Mouse (Mus musculus) limb, embryonic 11.5 days (tissue): ENCODE data around the gene Xpnpep3. TPM values are rescaled to one million over a fixed set of nuclear protein-coding genes. Genes with fewer than 3 reads are reported as not detected.
"Not testable (repeated sequence)": the region's sequence is repeated elsewhere in the genome, so short reads cannot be mapped to it uniquely, and the experiment has no call there.

Experiments used
- ATAC-seq: fragments of 200-750 bp; cut with Nextera tagmentation; 2 replicates; pipeline ENCODE4 v1.8.0; 2017; ENCODE audit warnings: low read depth; ENCODE audit not compliant: insufficient number of reproducible peaks, low FRiP score, low TSS enrichment
- DNase-seq: peaks from one replicate; pipeline ENCODE4 v3.0.0-alpha.2; 2015; ENCODE audit warnings: low spot score
- H3K27ac ChIP-seq: fragments of 300-500 bp; sonication (generic); replicated peaks from 2 replicates; pipeline ENCODE4 v1.5.1; 2014; ENCODE audit warnings: low read depth, mild to moderate bottlenecking, low read length
- H3K27me3 ChIP-seq: fragments of 300-500 bp; sonication (generic); 2 replicates; pipeline ENCODE4 v1.6.1; 2014; ENCODE audit warnings: mild to moderate bottlenecking, low read length, mixed read lengths; ENCODE audit not compliant: control insufficient read depth, insufficient read depth
- H3K36me3 ChIP-seq: fragments of 300-500 bp; sonication (generic); 2 replicates; pipeline ENCODE4 v1.6.1; 2014; ENCODE audit warnings: mild to moderate bottlenecking, low read length, moderate library complexity, mixed read lengths; ENCODE audit not compliant: control insufficient read depth, insufficient read depth
- H3K4me1 ChIP-seq: fragments of 300-500 bp; sonication (generic); 2 replicates; pipeline ENCODE4 v1.6.1; 2014; ENCODE audit warnings: low read length, mixed read lengths; ENCODE audit not compliant: control insufficient read depth, insufficient read depth
- H3K4me2 ChIP-seq: fragments of 300-500 bp; sonication (generic); 2 replicates; pipeline ENCODE4 v1.6.1; 2014; ENCODE audit warnings: low read depth, mild to moderate bottlenecking, moderate library complexity; ENCODE audit not compliant: severe bottlenecking
- H3K4me3 ChIP-seq: fragments of 300-500 bp; sonication (generic); 2 replicates; pipeline ENCODE4 v1.5.1; 2014; ENCODE audit warnings: low read depth, low read length
- H3K9ac ChIP-seq: fragments of 300-500 bp; sonication (generic); 2 replicates; pipeline ENCODE4 v1.6.1; 2014; ENCODE audit warnings: mild to moderate bottlenecking, low read length
- H3K9me3 ChIP-seq: fragments of 300-500 bp; sonication (generic); 2 replicates; pipeline ENCODE4 v1.6.1; 2016; ENCODE audit warnings: low read length; ENCODE audit not compliant: control insufficient read depth
- WGBS: fragments of 180-500 bp; shearing (Covaris S2); extraction: QIAGEN DNeasy Blood & Tissue Kit; methylation state at CpG from one replicate; pipeline ENCODE4 v1.1.7; 2014; 5-methylcytosine and 5-hydroxymethylcytosine counted together
- polyA plus RNA-seq: library from polyadenylated mRNA; unstranded; fragments of >200 nt; fragmentation: Nextera tagmentation; extraction: Ambion mirVana; gene quantifications from 2 replicates; pipeline ENCODE4 v1.2.1, GENCODE M21; 2014

Xpnpep3 gene
- polyA plus RNA-seq, 1 experiment from 2014 or later, result 8.6 TPM

- Histone ChIP-seq H3K9me3 (no peaks in the 10 kb centered on the region), H3K4me3 (no peak overlapping the region), H3K27ac (no peak overlapping the region), H3K4me2 (peak overlapping the region; percentile 5; the same call in 1 of the 2 replicates), H3K9ac (no peak overlapping the region), H3K4me1 (peaks cover 3% of the 10 kb centered on the region; the same call in 1 of the 2 replicates), H3K27me3 (no peaks in the 10 kb centered on the region), H3K36me3 (peaks cover 12% of the 10 kb centered on the region; the same call in 1 of the 2 replicates)
- 5% methylated on average over 2 of the region's 2 CpGs for WGBS
- ATAC-seq (no peak), DNase-seq (peak; percentile 50)
Measured at GRCm38 (mm10) chr15:81476597-81476996, 76.7 kb downstream of the Xpnpep3 start.

GRCm38 (mm10) chr15:81479446-81480213 is 79.7 kb downstream of the Xpnpep3 start:
- 0 out of 2 replicates have a peak, but pooled peaks cover 2% of the 10 kb centered on the region for H3K36me3 ChIP-seq
- no peak overlapping the region for H3K4me3 ChIP-seq
- ATAC-seq (no peak), DNase-seq (no peak)
- no peak overlapping the region for H3K9ac ChIP-seq
- no peak overlapping the region for H3K27ac ChIP-seq
- H3K9me3 ChIP-seq, result no peaks in the 10 kb centered on the region
- H3K4me2 ChIP-seq, result no peak overlapping the region
- H3K27me3 ChIP-seq, result no peaks in the 10 kb centered on the region
- peaks cover 3% of the 10 kb centered on the region; the same call in 1 of the 2 replicates for H3K4me1 ChIP-seq
- WGBS, result 68% methylated on average over 21 of the region's 21 CpGs

DNA sequence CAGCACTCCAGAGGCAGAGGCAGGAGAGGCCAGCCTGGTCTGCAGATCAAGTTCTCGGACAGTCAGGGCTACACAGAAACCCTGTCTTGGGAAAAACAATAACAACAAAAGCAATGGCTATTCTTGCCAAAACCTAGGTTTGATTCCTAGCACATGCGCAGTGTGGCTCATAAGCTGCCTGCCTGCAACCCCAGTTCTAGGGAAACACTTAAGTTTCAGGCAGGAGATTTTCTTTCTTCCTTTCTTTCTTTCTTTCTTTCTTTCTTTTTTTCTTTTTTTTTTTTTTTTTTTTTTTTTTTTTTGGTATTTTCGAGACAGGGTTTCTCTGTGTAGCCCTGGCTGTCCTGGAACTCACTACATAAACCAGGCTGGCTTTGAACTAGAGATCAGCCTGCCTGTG is 80.3 kb downstream of the Xpnpep3 start:
- not testable (repeated sequence) for DNase-seq, H3K27me3 ChIP-seq, H3K27ac ChIP-seq, H3K9me3 ChIP-seq, H3K9ac ChIP-seq, H3K4me2 ChIP-seq, H3K4me1 ChIP-seq, H3K4me3 ChIP-seq, H3K36me3 ChIP-seq, ATAC-seq
- 68% methylated on average over 3 of the region's 3 CpGs for WGBS

- H3K4me2 ChIP-seq, result peak overlapping the region; percentile 43
- ATAC-seq, result no peak
- no peak overlapping the region for H3K27ac ChIP-seq
- H3K27me3 ChIP-seq, result no peaks in the 10 kb centered on the region
- H3K9me3 ChIP-seq, result no peaks in the 10 kb centered on the region
- H3K36me3 ChIP-seq, result no peaks in the 10 kb centered on the region
- no peak overlapping the region for H3K9ac ChIP-seq
- peak; percentile 60 for DNase-seq
- 14% methylated on average over 13 of the region's 13 CpGs for WGBS
- H3K4me1 ChIP-seq, result peaks cover 3% of the 10 kb centered on the region; the same call in 1 of the 2 replicates
- H3K4me3 ChIP-seq, result peak overlapping the region; percentile 17; the same call in 1 of the 2 replicates
Measured at GRCm38 (mm10) chr15:81480977-81481379, 81.0 kb downstream of the Xpnpep3 start.

DNA sequence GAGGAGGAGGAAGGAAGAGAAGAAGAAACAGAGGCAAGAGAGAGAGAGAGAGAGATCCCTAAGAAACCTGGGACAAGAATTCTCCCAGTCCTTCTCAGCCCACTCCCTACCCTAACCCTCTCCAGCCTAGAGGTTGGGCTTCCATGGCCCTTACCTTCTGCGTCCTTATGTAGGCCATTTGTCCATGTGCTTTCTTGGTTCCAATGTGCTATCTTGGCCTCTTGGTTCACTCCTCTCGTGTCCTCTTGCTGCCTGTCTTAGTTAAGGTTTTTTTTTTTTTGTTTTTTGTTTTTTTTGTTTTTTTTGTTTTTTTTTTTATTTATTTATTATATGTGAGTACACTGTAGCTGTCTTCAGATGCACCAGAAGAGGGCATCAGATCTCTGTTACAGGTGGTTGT is 83.0 kb downstream of the Xpnpep3 start:
- Histone ChIP-seq H3K4me2 (no peak overlapping the region), H3K27ac (no peak overlapping the region), H3K4me3 (no peak overlapping the region), H3K36me3 (no peaks in the 10 kb centered on the region), H3K4me1 (no peaks in the 10 kb centered on the region), H3K9ac (no peak overlapping the region), H3K9me3 (no peaks in the 10 kb centered on the region), H3K27me3 (no peaks in the 10 kb centered on the region)
- DNase-seq (no peak), ATAC-seq (no peak)
- WGBS, result 78% methylated on average over 2 of the region's 2 CpGs

DNA sequence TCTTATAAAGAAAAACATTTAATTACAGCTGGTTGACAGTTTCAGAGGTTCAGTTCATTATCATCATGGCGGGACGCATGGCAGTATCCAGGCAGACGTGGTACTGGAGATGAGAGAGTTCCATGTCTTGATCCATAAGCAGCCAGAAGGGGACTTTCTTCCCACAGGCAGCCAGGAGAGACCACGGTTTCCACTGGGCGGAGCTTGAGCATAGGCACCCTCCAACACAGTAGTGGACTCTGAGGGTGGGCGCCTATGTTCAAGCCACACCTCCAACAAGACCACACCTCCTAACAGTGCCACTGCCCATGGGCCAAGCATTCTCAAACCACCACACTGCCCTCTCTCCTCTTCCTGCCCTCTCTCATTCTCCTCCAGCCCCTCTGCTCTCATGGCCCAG is 83.8 kb downstream of the Xpnpep3 start:
- no peak overlapping the region for H3K9ac ChIP-seq
- H3K4me3 ChIP-seq, result no peak overlapping the region
- H3K27me3 ChIP-seq, result no peaks in the 10 kb centered on the region
- no peak overlapping the region for H3K4me2 ChIP-seq
- H3K9me3 ChIP-seq, result no peaks in the 10 kb centered on the region
- DNase-seq (no peak), ATAC-seq (no peak)
- no peaks in the 10 kb centered on the region for H3K4me1 ChIP-seq
- WGBS, result 87% methylated on average over 6 of the region's 6 CpGs
- no peak overlapping the region for H3K27ac ChIP-seq
- no peaks in the 10 kb centered on the region for H3K36me3 ChIP-seq

- Histone ChIP-seq H3K4me1 (no peaks in the 10 kb centered on the region), H3K36me3 (no peaks in the 10 kb centered on the region), H3K9me3 (no peaks in the 10 kb centered on the region), H3K27ac (no peak overlapping the region), H3K27me3 (no peaks in the 10 kb centered on the region), H3K4me2 (no peak overlapping the region), H3K9ac (no peak overlapping the region), H3K4me3 (no peak overlapping the region)
- 84% methylated on average over 4 of the region's 4 CpGs for WGBS
- ATAC-seq (no peak), DNase-seq (no peak)
Measured at GRCm38 (mm10) chr15:81485483-81485882, 85.5 kb downstream of the Xpnpep3 start.

DNA sequence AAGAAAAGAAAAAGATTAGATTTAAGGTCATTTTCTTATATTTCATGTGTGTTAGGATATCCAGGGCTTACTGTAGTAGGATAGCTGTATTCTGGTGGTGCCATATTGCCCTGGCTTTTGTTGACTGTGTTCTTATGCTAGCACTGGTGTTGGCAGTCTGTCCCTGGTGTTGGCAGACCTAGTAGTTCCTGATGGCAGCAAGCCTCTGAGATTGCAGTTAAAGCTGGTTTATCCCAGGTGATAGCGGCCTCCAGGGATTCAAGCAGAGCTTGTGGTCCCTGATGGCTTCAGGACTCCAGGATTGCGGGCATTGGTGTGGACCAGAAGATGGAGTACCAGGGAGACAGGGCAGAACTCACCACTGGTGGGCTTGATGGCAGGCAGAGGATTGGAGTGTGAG is 103.5 kb downstream of the Xpnpep3 start:
- H3K4me2 ChIP-seq, result no peak overlapping the region
- no peaks in the 10 kb centered on the region for H3K9me3 ChIP-seq
- H3K4me1 ChIP-seq, result no peaks in the 10 kb centered on the region
- no peaks in the 10 kb centered on the region for H3K36me3 ChIP-seq
- H3K27ac ChIP-seq, result no peak overlapping the region
- no peak overlapping the region for H3K4me3 ChIP-seq
- DNase-seq (no peak), ATAC-seq (no peak)
- H3K9ac ChIP-seq, result no peak overlapping the region
- WGBS, result 91% methylated on average over 2 of the region's 2 CpGs
- H3K27me3 ChIP-seq, result no peaks in the 10 kb centered on the region
